Mouse (Mus musculus): ENCODE data around the gene Atp6v0c. TPM values are rescaled to one million over a fixed set of nuclear protein-coding genes. Genes with fewer than 3 reads are reported as not detected.

The Atp6v0c gene
- polyA plus RNA-seq (2016; fragmentation: Nextera tagmentation; extraction: Ambion mirVana), result 467 and 491 TPM in 2 replicates

- Histone ChIP-seq H3K4me3 (peak within 1 kb of the TSS; percentile 90), H3K27me3 (ENCODE audit: low read depth, poor library complexity, severe bottlenecking) (no peaks in the 10 kb centered on the region), H3K36me3 (peaks cover 33% of the 10 kb centered on the region), H3K9me3 (replicated peaks) (no peaks in the 10 kb centered on the region), H3K4me1 (peaks cover 27% of the 10 kb centered on the region), H3K27ac (replicated peaks) (peak within 1 kb of the TSS; percentile 100)
- DNase-seq (ENCODE audit: low spot score), result peak; percentile 95
- WGBS, result 1% methylated on average over 58 of the region's 58 CpGs
Observed at GRCm38 (mm10) chr17:24169317-24170065, at the start of gene Atp6v0c. TSS of gene Atp6v0c (minus strand) at chr17:24169702.

- DNase-seq (ENCODE audit: low spot score), result no peak
- no peak overlapping the region for H3K4me3 ChIP-seq
- H3K36me3 ChIP-seq, result peaks cover 54% of the 10 kb centered on the region
- no peaks in the 10 kb centered on the region for H3K27me3 ChIP-seq (ENCODE audit: low read depth, poor library complexity, severe bottlenecking)
- H3K27ac ChIP-seq (replicated peaks), result no peak overlapping the region
- no peaks in the 10 kb centered on the region for H3K9me3 ChIP-seq (replicated peaks)
- H3K4me1 ChIP-seq, result peaks cover 32% of the 10 kb centered on the region
- 66% methylated on average over 4 of the region's 4 CpGs for WGBS
Observed at GRCm38 (mm10) chr17:24216836-24217235, 47.3 kb upstream of the Atp6v0c start.

- H3K27me3 ChIP-seq (ENCODE audit: low read depth, poor library complexity, severe bottlenecking), result peaks cover 33% of the 10 kb centered on the region
- H3K4me3 ChIP-seq, result no peak overlapping the region
- no peak for DNase-seq (ENCODE audit: low spot score)
- peaks cover 41% of the 10 kb centered on the region for H3K36me3 ChIP-seq
- peaks cover 45% of the 10 kb centered on the region for H3K4me1 ChIP-seq
- H3K27ac ChIP-seq (replicated peaks), result no peak overlapping the region
- whole genome bisulfite sequencing, result 69% methylated on average over 6 of the region's 6 CpGs
- H3K9me3 ChIP-seq (replicated peaks), result no peaks in the 10 kb centered on the region
Observed at GRCm38 (mm10) chr17:24213186-24213585, 43.7 kb upstream of the Atp6v0c start.

- peak overlapping the region; percentile 73 for H3K4me3 ChIP-seq
- H3K36me3 ChIP-seq, result peaks cover 35% of the 10 kb centered on the region
- H3K27ac ChIP-seq (replicated peaks), result peak overlapping the region; percentile 91
- WGBS, result 20% methylated on average over 5 of the region's 5 CpGs
- DNase-seq (ENCODE audit: low spot score), result no peak
- H3K9me3 ChIP-seq (replicated peaks), result no peaks in the 10 kb centered on the region
- H3K27me3 ChIP-seq (ENCODE audit: low read depth, poor library complexity, severe bottlenecking), result peaks cover 40% of the 10 kb centered on the region
- H3K4me1 ChIP-seq, result peaks cover 52% of the 10 kb centered on the region
Observed at GRCm38 (mm10) chr17:24212441-24213018, 43.0 kb upstream of the Atp6v0c start.

- Histone ChIP-seq H3K9me3 (replicated peaks) (no peaks in the 10 kb centered on the region), H3K4me3 (peak overlapping the region; percentile 73), H3K4me1 (peaks cover 59% of the 10 kb centered on the region), H3K27ac (replicated peaks) (peak overlapping the region; percentile 91), H3K36me3 (peaks cover 28% of the 10 kb centered on the region), H3K27me3 (ENCODE audit: low read depth, poor library complexity, severe bottlenecking) (peaks cover 47% of the 10 kb centered on the region)
- 2% methylated on average over 37 of the region's 37 CpGs for WGBS
- peak; percentile 79 for DNase-seq (ENCODE audit: low spot score)
Observed at GRCm38 (mm10) chr17:24211631-24212440, 42.3 kb upstream of the Atp6v0c start.

DNA sequence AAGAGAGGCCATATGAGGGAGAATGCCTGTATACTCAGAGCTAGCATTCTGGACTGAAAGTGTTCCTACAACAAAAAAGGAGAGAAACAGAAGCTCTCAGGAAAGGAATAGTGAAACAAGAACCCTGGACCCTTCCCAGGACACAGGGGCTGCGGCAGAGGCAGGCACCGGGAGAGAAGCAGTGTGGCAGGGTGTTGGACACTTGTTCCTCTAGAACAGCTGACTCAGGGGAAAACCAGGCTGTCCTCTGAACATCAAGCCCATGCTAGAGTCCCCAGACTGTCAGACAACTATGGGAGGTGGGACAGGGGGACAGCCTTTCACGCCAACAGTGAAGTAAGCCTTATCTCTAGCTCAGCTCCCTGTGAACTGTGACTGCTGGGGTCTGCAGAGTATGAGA is 41.1 kb upstream of the Atp6v0c start:
- Histone ChIP-seq H3K9me3 (replicated peaks) (no peaks in the 10 kb centered on the region), H3K36me3 (peaks cover 18% of the 10 kb centered on the region), H3K27me3 (ENCODE audit: low read depth, poor library complexity, severe bottlenecking) (peaks cover 59% of the 10 kb centered on the region), H3K4me1 (peaks cover 71% of the 10 kb centered on the region), H3K27ac (replicated peaks) (peak overlapping the region; percentile 91), H3K4me3 (peak overlapping the region; percentile 74; the same call in 1 of the 2 replicates)
- WGBS, result 80% methylated on average over 3 of the region's 3 CpGs
- no peak for DNase-seq (ENCODE audit: low spot score)

- H3K36me3 ChIP-seq, result peaks cover 11% of the 10 kb centered on the region
- H3K4me3 ChIP-seq, result peak overlapping the region; percentile 74
- 85% methylated on average over 3 of the region's 3 CpGs for WGBS
- no peak for DNase-seq (ENCODE audit: low spot score)
- peaks cover 78% of the 10 kb centered on the region for H3K4me1 ChIP-seq
- H3K27ac ChIP-seq (replicated peaks), result peak overlapping the region; percentile 89
- H3K9me3 ChIP-seq (replicated peaks), result no peaks in the 10 kb centered on the region
- H3K27me3 ChIP-seq (ENCODE audit: low read depth, poor library complexity, severe bottlenecking), result peaks cover 59% of the 10 kb centered on the region
Observed at GRCm38 (mm10) chr17:24209916-24210240, 40.4 kb upstream of the Atp6v0c start.

DNA sequence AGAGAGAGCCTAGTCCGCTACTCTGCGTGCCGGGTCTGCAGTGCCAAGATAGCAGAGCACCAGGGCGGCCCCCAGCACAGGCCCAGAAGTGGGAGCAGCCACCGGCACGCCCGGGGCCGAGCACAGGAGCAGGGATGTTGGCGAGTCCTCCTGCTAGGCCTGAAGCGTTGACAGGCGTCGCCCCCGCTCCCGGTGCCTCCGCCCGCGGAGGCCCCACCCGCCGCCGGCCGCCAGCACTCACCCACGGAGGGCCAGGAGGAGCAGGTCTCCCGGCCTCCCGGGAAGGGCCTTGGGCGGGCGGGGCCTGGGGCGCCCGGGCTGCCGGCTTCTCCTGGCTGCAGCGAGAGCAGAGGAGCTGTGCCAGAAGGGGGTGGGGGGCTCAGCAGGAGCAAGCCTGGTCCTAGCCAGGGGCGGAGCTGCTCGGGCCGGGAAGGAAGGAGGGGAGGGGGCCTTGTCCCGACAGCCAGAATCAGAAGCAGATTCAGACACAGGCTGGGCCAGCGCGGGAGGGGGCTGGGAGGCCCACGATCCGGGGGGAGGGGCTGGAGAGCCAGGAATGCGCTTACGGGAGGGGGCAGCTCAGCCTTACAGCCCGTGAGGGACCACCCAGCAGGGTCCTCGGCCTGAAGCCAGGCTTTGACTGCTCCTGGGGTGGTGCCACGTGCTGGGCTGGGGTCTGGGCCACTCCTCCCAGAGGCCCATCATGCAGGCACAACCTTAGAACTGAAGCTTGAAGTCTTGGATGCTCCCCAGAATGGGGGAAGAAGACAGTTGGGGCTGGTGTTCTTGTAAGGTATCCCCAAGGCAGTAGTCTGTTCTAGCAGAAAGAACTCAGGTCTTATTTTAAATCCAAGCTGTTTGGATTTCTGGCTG is 39.8 kb upstream of the Atp6v0c start, which contains the start of gene Ntn3:
TSS of gene Ntn3 (minus strand) at position 489 of the 873 bp plus-strand sequence.
- peaks cover 5% of the 10 kb centered on the region for H3K36me3 ChIP-seq
- peaks cover 59% of the 10 kb centered on the region for H3K27me3 ChIP-seq (ENCODE audit: low read depth, poor library complexity, severe bottlenecking)
- peak within 1 kb of the TSS; percentile 89 for H3K27ac ChIP-seq (replicated peaks)
- DNase-seq (ENCODE audit: low spot score), result peak; percentile 80
- H3K9me3 ChIP-seq (replicated peaks), result no peaks in the 10 kb centered on the region
- peak within 1 kb of the TSS; percentile 74 for H3K4me3 ChIP-seq
- under 1% methylated on average over 43 of the region's 43 CpGs for WGBS
- H3K4me1 ChIP-seq, result peaks cover 84% of the 10 kb centered on the region

- Histone ChIP-seq H3K4me3 (peak overlapping the region; percentile 74), H3K27me3 (ENCODE audit: low read depth, poor library complexity, severe bottlenecking) (peaks cover 59% of the 10 kb centered on the region), H3K36me3 (0 out of 2 replicates have a peak, but pooled peaks cover 3% of the 10 kb centered on the region), H3K4me1 (peaks cover 90% of the 10 kb centered on the region), H3K9me3 (replicated peaks) (no peaks in the 10 kb centered on the region), H3K27ac (replicated peaks) (peak overlapping the region; percentile 89)
- peak; percentile 69 for DNase-seq (ENCODE audit: low spot score)
- WGBS, result under 1% methylated on average over 29 of the region's 29 CpGs
Observed at GRCm38 (mm10) chr17:24208641-24209042, 39.1 kb upstream of the Atp6v0c start.

GRCm38 (mm10) chr17:24207768-24208640 is 38.5 kb upstream of the Atp6v0c start:
- peak overlapping the region; percentile 89 for H3K27ac ChIP-seq (replicated peaks)

More at GRCm38 (mm10) chr17:24207768-24208640, 38.5 kb upstream of the Atp6v0c start:
- 59% methylated on average over 34 of the region's 34 CpGs for WGBS
- H3K36me3 ChIP-seq, result 0 out of 2 replicates have a peak, but pooled peaks cover 3% of the 10 kb centered on the region
- peak overlapping the region; percentile 74 for H3K4me3 ChIP-seq
- H3K27me3 ChIP-seq (ENCODE audit: low read depth, poor library complexity, severe bottlenecking), result peaks cover 59% of the 10 kb centered on the region
- DNase-seq (ENCODE audit: low spot score), result no peak
- H3K9me3 ChIP-seq (replicated peaks), result no peaks in the 10 kb centered on the region
- peaks cover 95% of the 10 kb centered on the region for H3K4me1 ChIP-seq

Data from midbrain, embryonic 10.5 days (tissue).